Mouse (Mus musculus): ENCODE measurements at regions not wholly inside any gene's neighbourhood (a gene's known extent, or its start where the extent isn't known, plus 50 kb on each side); places are given as distances from the start of the nearest gene placed in this dataset.

- WGBS = 51% methylated on average over 17 of the region's 17 CpGs
- no peak overlapping the region for H3K9ac ChIP-seq (ENCODE audit: low read length)
- no peaks in the 10 kb centered on the region for H3K9me3 ChIP-seq (ENCODE audit: control insufficient read depth, low read length)
- no peak overlapping the region for H3K27ac ChIP-seq (replicated peaks)
- no peaks in the 10 kb centered on the region for H3K36me3 ChIP-seq (ENCODE audit: control insufficient read depth, insufficient read depth, low read length)
- ATAC-seq (ENCODE audit: low FRiP score, low TSS enrichment) (no peak), DNase-seq (ENCODE audit: low spot score) (no peak)
- no peaks in the 10 kb centered on the region for H3K27me3 ChIP-seq (ENCODE audit: control insufficient read depth, insufficient read depth, low read length)
- no peak overlapping the region for H3K4me2 ChIP-seq (replicated peaks; ENCODE audit: low read depth)
- no peak overlapping the region for H3K4me3 ChIP-seq (ENCODE audit: low read depth, low read length)
- no peak for TF ChIP-seq EP300 (optimal IDR thresholded peaks at IDR 0.05)
- TF ChIP-seq CTCF (IDR thresholded peaks at IDR 0.05; ENCODE audit: low read depth) = no peak
- H3K4me1 ChIP-seq (replicated peaks; ENCODE audit: control insufficient read depth, insufficient read depth) = no peaks in the 10 kb centered on the region
Measured at GRCm38 (mm10) chr12:56275556-56276242, 70.0 kb downstream of the Mbip start.

DNA sequence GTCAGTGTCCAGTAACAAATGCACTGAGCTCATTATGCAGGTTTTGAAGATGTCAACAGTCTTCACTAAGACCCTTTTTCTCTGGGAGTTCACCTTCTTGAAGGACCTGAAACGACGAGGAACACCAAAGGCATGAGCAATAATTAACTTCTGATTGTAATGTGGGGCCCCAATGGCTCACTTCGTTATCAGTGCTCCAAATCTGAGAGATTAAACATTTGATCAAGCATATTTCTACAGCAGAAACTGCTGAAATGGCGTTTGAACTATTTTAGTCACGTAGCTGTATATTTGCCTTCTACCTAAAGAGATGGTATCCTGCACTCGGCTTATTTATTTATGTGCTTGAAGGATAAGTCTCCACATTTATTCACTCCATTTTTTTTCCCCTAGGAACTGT, 80.6 kb downstream of the Mbip start:
- Histone ChIP-seq H3K36me3 (ENCODE audit: control insufficient read depth, insufficient read depth, low read length) (no peaks in the 10 kb centered on the region), H3K27ac (replicated peaks) (no peak overlapping the region), H3K9ac (ENCODE audit: low read length) (no peak overlapping the region), H3K4me1 (replicated peaks; ENCODE audit: control insufficient read depth, insufficient read depth) (no peaks in the 10 kb centered on the region), H3K4me2 (replicated peaks; ENCODE audit: low read depth) (no peak overlapping the region), H3K4me3 (ENCODE audit: low read depth, low read length) (no peak overlapping the region), H3K9me3 (ENCODE audit: control insufficient read depth, low read length) (no peaks in the 10 kb centered on the region), H3K27me3 (ENCODE audit: control insufficient read depth, insufficient read depth, low read length) (no peaks in the 10 kb centered on the region)
- DNase-seq (ENCODE audit: low spot score) (no peak), ATAC-seq (ENCODE audit: low FRiP score, low TSS enrichment) (no peak)
- TF ChIP-seq EP300 (optimal IDR thresholded peaks at IDR 0.05) = no peak
- TF ChIP-seq CTCF (IDR thresholded peaks at IDR 0.05; ENCODE audit: low read depth) = no peak
- 54% methylated on average over 6 of the region's 6 CpGs for WGBS

- Histone ChIP-seq H3K27ac (replicated peaks) (no peak overlapping the region), H3K9me3 (ENCODE audit: control insufficient read depth, low read length) (no peaks in the 10 kb centered on the region), H3K4me2 (replicated peaks; ENCODE audit: low read depth) (no peak overlapping the region), H3K4me3 (ENCODE audit: low read depth, low read length) (no peak overlapping the region), H3K27me3 (ENCODE audit: control insufficient read depth, insufficient read depth, low read length) (no peaks in the 10 kb centered on the region), H3K4me1 (replicated peaks; ENCODE audit: control insufficient read depth, insufficient read depth) (no peaks in the 10 kb centered on the region), H3K36me3 (ENCODE audit: control insufficient read depth, insufficient read depth, low read length) (no peaks in the 10 kb centered on the region), H3K9ac (ENCODE audit: low read length) (no peak overlapping the region)
- ATAC-seq (ENCODE audit: low FRiP score, low TSS enrichment) = no peak
- WGBS = 63% methylated on average over 4 of the region's 4 CpGs
- no peak for TF ChIP-seq CTCF (IDR thresholded peaks at IDR 0.05; ENCODE audit: low read depth)
- TF ChIP-seq EP300 (optimal IDR thresholded peaks at IDR 0.05) = no peak
- no peak for DNase-seq (ENCODE audit: low spot score)
Measured at GRCm38 (mm10) chr12:56261471-56261870, 84.2 kb downstream of the Mbip start.

GRCm38 (mm10) chr12:56258401-56259050, 87.2 kb downstream of the Mbip start:
- DNase-seq (ENCODE audit: low spot score) (no peak), ATAC-seq (ENCODE audit: low FRiP score, low TSS enrichment) (no peak)
- H3K27me3 ChIP-seq (ENCODE audit: control insufficient read depth, insufficient read depth, low read length) = no peaks in the 10 kb centered on the region
- H3K9me3 ChIP-seq (ENCODE audit: control insufficient read depth, low read length) = no peaks in the 10 kb centered on the region
- H3K27ac ChIP-seq (replicated peaks) = no peak overlapping the region
- H3K4me2 ChIP-seq (replicated peaks; ENCODE audit: low read depth) = no peak overlapping the region
- TF ChIP-seq CTCF (IDR thresholded peaks at IDR 0.05; ENCODE audit: low read depth) (no peak), EP300 (optimal IDR thresholded peaks at IDR 0.05) (no peak)
- no peak overlapping the region for H3K4me3 ChIP-seq (ENCODE audit: low read depth, low read length)
- H3K4me1 ChIP-seq (replicated peaks; ENCODE audit: control insufficient read depth, insufficient read depth) = no peaks in the 10 kb centered on the region
- H3K9ac ChIP-seq (ENCODE audit: low read length) = no peak overlapping the region
- 72% methylated on average over 14 of the region's 14 CpGs for whole genome bisulfite sequencing
- H3K36me3 ChIP-seq (ENCODE audit: control insufficient read depth, insufficient read depth, low read length) = no peaks in the 10 kb centered on the region

- Histone ChIP-seq H3K4me3 (ENCODE audit: low read depth, low read length) (no peak overlapping the region), H3K4me2 (replicated peaks; ENCODE audit: low read depth) (no peak overlapping the region), H3K9ac (ENCODE audit: low read length) (no peak overlapping the region), H3K27me3 (ENCODE audit: control insufficient read depth, insufficient read depth, low read length) (no peaks in the 10 kb centered on the region), H3K4me1 (replicated peaks; ENCODE audit: control insufficient read depth, insufficient read depth) (no peaks in the 10 kb centered on the region), H3K9me3 (ENCODE audit: control insufficient read depth, low read length) (no peaks in the 10 kb centered on the region), H3K27ac (replicated peaks) (no peak overlapping the region), H3K36me3 (ENCODE audit: control insufficient read depth, insufficient read depth, low read length) (no peaks in the 10 kb centered on the region)
- TF ChIP-seq EP300 (optimal IDR thresholded peaks at IDR 0.05) (no peak), CTCF (IDR thresholded peaks at IDR 0.05; ENCODE audit: low read depth) (no peak)
- ATAC-seq (ENCODE audit: low FRiP score, low TSS enrichment) (no peak), DNase-seq (ENCODE audit: low spot score) (no peak)
- WGBS = 87% methylated on average over 11 of the region's 11 CpGs
Measured at GRCm38 (mm10) chr12:56256243-56256881, 89.3 kb downstream of the Mbip start.

All from stomach, postnatal 0 days (tissue).